Mouse (Mus musculus) heart, adult 2 months (tissue): Measurements from ENCODE around the gene Suds3.

Experiments
- CTCF ChIP-seq: fragments of 200-600 bp; IDR thresholded peaks from 2 replicates; pipeline ENCODE4 v1.8.1; 2022; ENCODE audit warnings: antibody characterized with exemption, mild to moderate bottlenecking, moderate library complexity
- EP300 ChIP-seq: fragments of 200-500 bp; IDR thresholded peaks from 2 replicates; pipeline ENCODE4 v1.6.1; 2011; ENCODE audit warnings: low read depth, low read length, control low read depth; ENCODE audit not compliant: insufficient read depth
- POLR2A ChIP-seq: fragments of 200-500 bp; IDR thresholded peaks from 2 replicates; pipeline ENCODE4 v1.6.1; 2011; ENCODE audit warnings: mild to moderate bottlenecking, low read depth, low read length, control low read depth; ENCODE audit not compliant: insufficient read depth

DNA sequence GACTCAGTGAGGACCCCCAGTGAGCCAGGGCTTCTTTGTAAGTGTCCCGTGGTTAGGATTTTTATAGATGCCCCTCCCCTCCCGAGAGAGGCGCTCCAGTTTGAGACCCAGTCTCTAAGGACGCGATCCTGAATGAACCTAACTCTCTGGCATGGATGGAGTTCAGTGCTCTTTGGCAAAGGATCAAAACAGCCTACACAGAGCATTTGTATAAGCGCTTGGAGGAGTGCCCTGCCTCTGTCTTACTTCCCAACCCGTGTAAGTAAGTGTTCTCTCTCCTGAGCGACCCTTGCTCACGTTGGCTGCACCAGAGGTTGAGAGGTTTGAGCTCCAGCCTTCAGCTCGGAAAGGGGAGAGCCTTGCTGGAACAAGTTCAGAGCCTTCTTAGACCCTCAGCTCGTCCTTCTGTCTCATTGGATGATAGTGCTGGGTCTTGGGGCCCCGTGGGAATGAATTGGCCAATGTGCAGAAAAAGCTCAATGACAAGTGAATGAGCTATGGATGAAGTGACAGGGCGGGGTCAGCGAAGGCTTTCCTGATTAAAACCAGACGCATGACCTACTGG lies 37.7 kb upstream of the Suds3 start:
- TF ChIP-seq CTCF (no peak), EP300 (no peak), POLR2A (no peak)
